ENCODE assay signal across 19 mouse cellular contexts in the genomic region with DNA sequence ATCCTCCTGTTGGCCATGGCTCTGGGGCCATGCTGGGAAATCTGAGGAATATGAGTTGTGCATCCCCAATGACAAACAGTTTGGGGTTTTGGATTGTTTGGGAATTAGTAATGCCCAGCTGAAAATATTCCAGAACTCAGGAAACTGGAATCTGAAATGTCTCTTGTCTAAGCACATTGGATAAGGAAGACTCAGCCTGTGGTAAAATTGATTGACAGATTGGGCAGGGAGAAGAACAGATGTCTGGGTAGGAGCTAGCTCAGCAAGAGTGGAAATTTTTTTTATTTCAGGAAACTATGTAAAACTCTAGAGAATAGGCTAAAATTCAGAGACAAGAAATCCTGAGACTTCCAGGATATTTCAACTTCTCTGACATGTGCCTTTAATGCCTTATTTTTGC. TPM values are rescaled to one million over a fixed set of nuclear protein-coding genes. Genes with fewer than 3 reads are reported as not detected.
"Had no signal": no experiment of that assay in that cellular context is flagged by ENCODE, and none has a peak within 500 bp of the region (broad histone marks: within the 10 kb centered on the region; RNA-seq: fewer than 3 reads in every experiment).

No protein-coding gene starts in this region.

- H3K4me3 ChIP-seq: left cerebral cortex, adult 2 months; liver, embryonic 13.5 days; neural tube, embryonic 12.5 days; neural tube, embryonic 15.5 days had no signal

- DNase-seq: kidney, adult 9 months; kidney, postnatal 14 days; kidney, postnatal 4 days; layer of hippocampus, adult 9-11 months; layer of hippocampus, postnatal 36 days; liver, embryonic 13.5 days; lung, adult 2 months; lung, postnatal 14 days; lung, postnatal 4 days; midbrain, embryonic 14.5 days; right cerebral cortex, adult 18-20 months; right cerebral cortex, postnatal 14 days; thymus, adult 18-20 months; thymus, postnatal 36 days had no signal

- H3K9me3 ChIP-seq: liver, embryonic 13.5 days; neural tube, embryonic 12.5 days; neural tube, embryonic 15.5 days had no signal

- H3K9ac ChIP-seq: liver, embryonic 13.5 days; neural tube, embryonic 12.5 days; neural tube, embryonic 15.5 days had no signal

- H3K27ac ChIP-seq: left cerebral cortex, adult 2 months; liver, embryonic 13.5 days; neural tube, embryonic 12.5 days; neural tube, embryonic 15.5 days had no signal

- H3K27me3 ChIP-seq: liver, embryonic 13.5 days; neural tube, embryonic 12.5 days; neural tube, embryonic 15.5 days had no signal

- H3K4me2 ChIP-seq: liver, embryonic 13.5 days; midbrain, embryonic 11.5 days; neural tube, embryonic 12.5 days; neural tube, embryonic 15.5 days had no signal

- H3K4me1 ChIP-seq: liver, embryonic 13.5 days; neural tube, embryonic 12.5 days; neural tube, embryonic 15.5 days had no signal

RNA-seq across cellular contexts. Expression of gene Lrrn4, which starts 20.3 kb away (rescaled TPM):
- total RNA-seq: megakaryocyte-erythroid progenitor cell, adult 5-6 weeks had no signal
